Mouse (Mus musculus) kidney, embryonic 15.5 days (tissue): Measurements from ENCODE around the gene Epb42. TPM values are rescaled to one million over a fixed set of nuclear protein-coding genes. Genes with fewer than 3 reads are reported as not detected.
"Not testable (repeated sequence)": the region's sequence is repeated elsewhere in the genome, so short reads cannot be mapped to it uniquely, and the experiment has no call there.

ENCODE experiments used
- ATAC-seq: fragments of 200-750 bp; cut with Nextera tagmentation; replicated peaks from 2 replicates; pipeline ENCODE4 v1.8.0; 2017; ENCODE audit warnings: moderate TSS enrichment; ENCODE audit not compliant: low FRiP score
- H3K27ac ChIP-seq: fragments of 300-500 bp; sonication (generic); 2 replicates; pipeline ENCODE4 v1.5.1; 2015; ENCODE audit warnings: mild to moderate bottlenecking, inconsistent platforms
- H3K27me3 ChIP-seq: fragments of 300-500 bp; sonication (generic); 2 replicates; pipeline ENCODE4 v1.6.1; 2015; ENCODE audit warnings: inconsistent platforms
- H3K36me3 ChIP-seq: fragments of 300-500 bp; sonication (generic); 2 replicates; pipeline ENCODE4 v1.6.1; 2015; ENCODE audit warnings: inconsistent platforms
- H3K4me1 ChIP-seq: fragments of 300-500 bp; sonication (generic); 2 replicates; pipeline ENCODE4 v1.6.1; 2015; ENCODE audit warnings: inconsistent platforms
- H3K4me2 ChIP-seq: fragments of 300-500 bp; sonication (generic); 2 replicates; pipeline ENCODE4 v1.6.1; 2015; ENCODE audit warnings: moderate library complexity, mild to moderate bottlenecking, inconsistent platforms
- H3K4me3 ChIP-seq: fragments of 300-500 bp; sonication (generic); replicated peaks from 2 replicates; pipeline ENCODE4 v1.5.1; 2015; ENCODE audit warnings: mild to moderate bottlenecking, inconsistent platforms
- H3K9ac ChIP-seq: fragments of 300-500 bp; sonication (generic); 2 replicates; pipeline ENCODE4 v1.6.1; 2015; ENCODE audit warnings: mild to moderate bottlenecking, inconsistent platforms
- H3K9me3 ChIP-seq: fragments of 300-500 bp; sonication (generic); replicated peaks from 2 replicates; pipeline ENCODE4 v1.6.1; 2016; ENCODE audit warnings: inconsistent platforms
- WGBS: fragments of 180-500 bp; shearing (Covaris S2); methylation state at CpG from one replicate; pipeline ENCODE4 v1.1.7; 2015; ENCODE audit warnings: mixed read lengths; 5-methylcytosine and 5-hydroxymethylcytosine counted together
- polyA plus RNA-seq: library from polyadenylated mRNA; unstranded; fragments of >200 nt; fragmentation: Nextera tagmentation; extraction: Ambion mirVana; gene quantifications from 2 replicates; pipeline ENCODE4 v1.2.1, GENCODE M21; 2015

The Epb42 gene
- polyA plus RNA-seq, 1 experiment from 2014 or later = 4.1 TPM

- Histone ChIP-seq H3K4me3 (no peak overlapping the region), H3K36me3 (no peaks in the 10 kb centered on the region), H3K9me3 (no peaks in the 10 kb centered on the region), H3K4me1 (no peaks in the 10 kb centered on the region), H3K27ac (no peak overlapping the region), H3K27me3 (no peaks in the 10 kb centered on the region), H3K4me2 (no peak overlapping the region), H3K9ac (no peak overlapping the region)
- no peak for ATAC-seq
- WGBS = 81% methylated on average over 4 of the region's 4 CpGs
Measured at GRCm38 (mm10) chr2:121045653-121046052, 8.8 kb upstream of the Epb42 start.

GRCm38 (mm10) chr2:121041098-121041497, 4.2 kb upstream of the Epb42 start:
- Histone ChIP-seq H3K27me3 (no peaks in the 10 kb centered on the region), H3K4me2 (no peak overlapping the region), H3K9ac (no peak overlapping the region), H3K9me3 (no peaks in the 10 kb centered on the region), H3K4me3 (no peak overlapping the region), H3K4me1 (no peaks in the 10 kb centered on the region), H3K36me3 (no peaks in the 10 kb centered on the region), H3K27ac (no peak overlapping the region)
- 42% methylated on average over 5 of the region's 5 CpGs for whole genome bisulfite sequencing
- no peak for ATAC-seq

- WGBS = 96% methylated on average over 1 of the region's 1 CpGs
- Histone ChIP-seq H3K9ac (no peak overlapping the region), H3K4me3 (no peak overlapping the region), H3K4me1 (no peaks in the 10 kb centered on the region), H3K27ac (no peak overlapping the region), H3K9me3 (no peaks in the 10 kb centered on the region), H3K36me3 (no peaks in the 10 kb centered on the region), H3K27me3 (no peaks in the 10 kb centered on the region), H3K4me2 (no peak overlapping the region)
- ATAC-seq = no peak
Measured at GRCm38 (mm10) chr2:121039382-121039781, 2.5 kb upstream of the Epb42 start.

GRCm38 (mm10) chr2:121038851-121039250, 2.0 kb upstream of the Epb42 start:
- H3K4me3 ChIP-seq, ATAC-seq, H3K27ac ChIP-seq, H3K36me3 ChIP-seq, H3K4me2 ChIP-seq, H3K27me3 ChIP-seq, H3K4me1 ChIP-seq, H3K9ac ChIP-seq, H3K9me3 ChIP-seq: not testable (repeated sequence)
- WGBS = 95% methylated on average over 1 of the region's 1 CpGs

GRCm38 (mm10) chr2:121022918-121023317, 14.0 kb downstream of the Epb42 start:
- Histone ChIP-seq H3K4me3 (no peak overlapping the region), H3K9ac (no peak overlapping the region), H3K9me3 (no peaks in the 10 kb centered on the region), H3K27me3 (peaks cover 3% of the 10 kb centered on the region; the same call in 1 of the 2 replicates), H3K4me1 (no peaks in the 10 kb centered on the region), H3K36me3 (peaks cover 2% of the 10 kb centered on the region), H3K27ac (no peak overlapping the region), H3K4me2 (no peak overlapping the region)
- WGBS = 63% methylated on average over 5 of the region's 5 CpGs
- no peak for ATAC-seq

GRCm38 (mm10) chr2:121017151-121017550, 19.7 kb downstream of the Epb42 start:
- no peak overlapping the region for H3K4me3 ChIP-seq
- no peak overlapping the region for H3K27ac ChIP-seq
- 96% methylated on average over 1 of the region's 1 CpGs for WGBS
- ATAC-seq = no peak
- no peaks in the 10 kb centered on the region for H3K4me1 ChIP-seq
- no peak overlapping the region for H3K4me2 ChIP-seq
- H3K27me3 ChIP-seq = no peaks in the 10 kb centered on the region
- H3K9ac ChIP-seq = no peak overlapping the region
- peaks cover 53% of the 10 kb centered on the region for H3K36me3 ChIP-seq
- H3K9me3 ChIP-seq = no peaks in the 10 kb centered on the region

GRCm38 (mm10) chr2:121016226-121016625, 20.6 kb downstream of the Epb42 start:
- 83% methylated on average over 9 of the region's 9 CpGs for WGBS
- H3K4me3 ChIP-seq = no peak overlapping the region
- H3K36me3 ChIP-seq = peaks cover 62% of the 10 kb centered on the region
- H3K27ac ChIP-seq = no peak overlapping the region
- no peak for ATAC-seq
- no peak overlapping the region for H3K4me2 ChIP-seq
- H3K9ac ChIP-seq = no peak overlapping the region
- no peaks in the 10 kb centered on the region for H3K9me3 ChIP-seq
- no peaks in the 10 kb centered on the region for H3K27me3 ChIP-seq
- no peaks in the 10 kb centered on the region for H3K4me1 ChIP-seq

GRCm38 (mm10) chr2:121015507-121015906, 21.4 kb downstream of the Epb42 start:
- Histone ChIP-seq H3K27ac (no peak overlapping the region), H3K36me3 (peaks cover 67% of the 10 kb centered on the region), H3K4me3 (no peak overlapping the region), H3K9me3 (no peaks in the 10 kb centered on the region), H3K4me1 (no peaks in the 10 kb centered on the region), H3K27me3 (no peaks in the 10 kb centered on the region), H3K4me2 (no peak overlapping the region), H3K9ac (no peak overlapping the region)
- 87% methylated on average over 2 of the region's 2 CpGs for WGBS
- no peak for ATAC-seq

- peaks cover 63% of the 10 kb centered on the region for H3K36me3 ChIP-seq
- no peak for ATAC-seq
- H3K9me3 ChIP-seq = no peaks in the 10 kb centered on the region
- H3K4me2 ChIP-seq = no peak overlapping the region
- H3K4me1 ChIP-seq = peaks cover 11% of the 10 kb centered on the region
- no peak overlapping the region for H3K27ac ChIP-seq
- H3K4me3 ChIP-seq = no peak overlapping the region
- H3K27me3 ChIP-seq = no peaks in the 10 kb centered on the region
- 94% methylated on average over 9 of the region's 9 CpGs for WGBS
- no peak overlapping the region for H3K9ac ChIP-seq
Measured at GRCm38 (mm10) chr2:121012676-121013075, 24.2 kb downstream of the Epb42 start.

GRCm38 (mm10) chr2:121009071-121009677, 27.7 kb downstream of the Epb42 start:
- Histone ChIP-seq H3K4me1 (peaks cover 12% of the 10 kb centered on the region), H3K9ac (peak overlapping the region; percentile 67), H3K27me3 (no peaks in the 10 kb centered on the region), H3K27ac (no peak overlapping the region), H3K36me3 (peaks cover 30% of the 10 kb centered on the region), H3K9me3 (no peaks in the 10 kb centered on the region), H3K4me2 (peak overlapping the region; percentile 85), H3K4me3 (peak overlapping the region; percentile 91)
- WGBS = 23% methylated on average over 5 of the region's 5 CpGs
- ATAC-seq = no peak

GRCm38 (mm10) chr2:121008664-121009007, 28.2 kb downstream of the Epb42 start:
- H3K4me2 ChIP-seq = peak overlapping the region; percentile 85
- no peak; the same call in 1 of the 2 replicates for ATAC-seq
- no peaks in the 10 kb centered on the region for H3K9me3 ChIP-seq
- H3K4me3 ChIP-seq = peak overlapping the region; percentile 91
- H3K4me1 ChIP-seq = peaks cover 12% of the 10 kb centered on the region
- under 1% methylated on average over 12 of the region's 12 CpGs for WGBS
- peak overlapping the region; percentile 67 for H3K9ac ChIP-seq
- H3K36me3 ChIP-seq = peaks cover 26% of the 10 kb centered on the region
- peak overlapping the region; percentile 56; the same call in 1 of the 2 replicates for H3K27ac ChIP-seq
- H3K27me3 ChIP-seq = no peaks in the 10 kb centered on the region

- Histone ChIP-seq H3K9ac (peak within 1 kb of the TSS; percentile 67), H3K4me2 (peak within 1 kb of the TSS; percentile 85), H3K27me3 (no peaks in the 10 kb centered on the region), H3K27ac (peak within 1 kb of the TSS; percentile 56; the same call in 1 of the 2 replicates), H3K4me1 (peaks cover 12% of the 10 kb centered on the region), H3K4me3 (peak within 1 kb of the TSS; percentile 91), H3K36me3 (peaks cover 23% of the 10 kb centered on the region), H3K9me3 (no peaks in the 10 kb centered on the region)
- WGBS = under 1% methylated on average over 34 of the region's 34 CpGs
- ATAC-seq = peak; percentile 97
Measured at GRCm38 (mm10) chr2:121007925-121008663, 28.8 kb downstream of the Epb42 start, which contains the start of gene Ccndbp1. Gene Ccndbp1, plus strand, starts transcription at chr2:121008403.
